Mouse (Mus musculus): ENCODE results near the gene Prune2. TPM values are rescaled to one million over a fixed set of nuclear protein-coding genes. Genes with fewer than 3 reads are reported as not detected.

Prune2 gene
- total RNA-seq, 1 experiment: 42.0 TPM

DNA sequence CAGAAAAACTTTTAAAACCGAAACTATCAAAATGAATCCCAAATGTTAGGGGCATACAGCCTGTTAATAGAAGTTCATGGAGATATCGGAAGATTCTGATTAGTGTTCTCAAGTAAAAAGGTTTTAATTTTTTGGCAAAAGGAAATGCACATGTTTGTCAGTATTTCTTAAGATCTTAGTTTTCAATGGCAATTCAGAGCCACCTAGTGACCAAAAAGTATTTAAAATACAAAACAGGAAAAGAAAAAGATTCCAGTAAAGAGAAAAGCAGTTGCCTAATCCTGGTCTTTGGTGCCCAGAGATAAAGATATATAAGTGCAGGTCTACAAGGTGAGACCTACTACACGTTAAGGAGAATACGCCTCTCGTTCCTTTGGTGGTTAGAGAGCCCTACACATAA lies 115.3 kb downstream of the Prune2 start:
- in situ Hi-C loops (cut with MboI; ENCODE audit: low sequenced_read_pairs in 2 of 2, unreplicated experiment in 2 of 2): no loop called here
- Histone ChIP-seq H3K36me3 (ENCODE audit: control insufficient read depth, insufficient read depth, low read length, poor library complexity, severe bottlenecking) (no peaks in the 10 kb centered on the region), H3K9ac (ENCODE audit: insufficient read depth, low read depth, low read length, poor library complexity, severe bottlenecking) (no peak overlapping the region), H3K4me1 (ENCODE audit: control insufficient read depth in 2 of 2, insufficient read depth in 2 of 2, low read length in 2 of 2, poor library complexity in 1 of 2) (no peaks in the 10 kb centered on the region), H3K9me3 (ENCODE audit: control insufficient read depth, insufficient read depth, low read depth, low read length) (no peaks in the 10 kb centered on the region), H3K27ac (ENCODE audit: insufficient read depth, low read depth, low read length, poor library complexity, severe bottlenecking) (no peak overlapping the region), H3K4me3 (ENCODE audit: insufficient read depth in 1 of 2, low read depth in 1 of 2, low read length in 2 of 2, poor library complexity in 1 of 2, severe bottlenecking in 1 of 2) (no peak overlapping the region)
- no peak for TF ChIP-seq HCFC1 (IDR thresholded peaks at IDR 0.05; ENCODE audit: borderline replicate concordance, insufficient read depth, low read length)
- no peak for TF ChIP-seq ZC3H11A (IDR thresholded peaks at IDR 0.05; ENCODE audit: borderline replicate concordance, low read depth, low read length)
- no peak for TF ChIP-seq CHD2 (IDR thresholded peaks at IDR 0.05; ENCODE audit: low read depth, low read length)
- TF ChIP-seq MAFK (IDR thresholded peaks at IDR 0.05; ENCODE audit: insufficient read depth, low read depth, low read length): no peak
- TF ChIP-seq ZNF384 (IDR thresholded peaks at IDR 0.05; ENCODE audit: low read depth, low read length): no peak
- DNase-seq (ENCODE audit: low read depth, low spot score): no peak

DNA sequence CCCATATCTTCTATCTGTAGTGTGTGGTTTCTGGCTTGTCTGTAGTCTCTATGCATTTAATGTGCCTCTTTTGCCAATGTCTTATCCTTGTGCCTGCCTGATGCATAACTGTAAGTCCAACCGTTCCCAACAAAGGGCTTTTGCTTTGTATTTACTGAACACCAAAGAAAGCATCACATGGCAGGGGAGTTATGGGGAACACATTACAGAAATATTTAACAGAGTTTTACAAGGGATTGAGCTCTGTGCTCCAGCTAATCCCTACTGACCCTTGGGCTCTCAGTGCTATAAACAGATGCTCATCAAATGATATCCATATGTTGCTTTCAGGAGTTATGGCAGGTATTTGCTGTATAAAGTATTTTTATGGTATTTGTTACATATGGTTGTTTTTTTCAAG lies 116.3 kb downstream of the Prune2 start:
- no peak for DNase-seq (ENCODE audit: low read depth, low spot score)
- Histone ChIP-seq H3K27ac (ENCODE audit: insufficient read depth, low read depth, low read length, poor library complexity, severe bottlenecking) (no peak overlapping the region), H3K4me3 (ENCODE audit: insufficient read depth in 1 of 2, low read depth in 1 of 2, low read length in 2 of 2, poor library complexity in 1 of 2, severe bottlenecking in 1 of 2) (no peak overlapping the region), H3K9ac (ENCODE audit: insufficient read depth, low read depth, low read length, poor library complexity, severe bottlenecking) (no peak overlapping the region), H3K36me3 (ENCODE audit: control insufficient read depth, insufficient read depth, low read length, poor library complexity, severe bottlenecking) (no peaks in the 10 kb centered on the region), H3K4me1 (ENCODE audit: control insufficient read depth in 2 of 2, insufficient read depth in 2 of 2, low read length in 2 of 2, poor library complexity in 1 of 2) (no peaks in the 10 kb centered on the region; a peak in 1 of 4 replicates), H3K9me3 (ENCODE audit: control insufficient read depth, insufficient read depth, low read depth, low read length) (no peaks in the 10 kb centered on the region)
- no peak for TF ChIP-seq CHD2 (IDR thresholded peaks at IDR 0.05; ENCODE audit: low read depth, low read length)
- no peak for TF ChIP-seq ZNF384 (IDR thresholded peaks at IDR 0.05; ENCODE audit: low read depth, low read length)
- TF ChIP-seq ZC3H11A (IDR thresholded peaks at IDR 0.05; ENCODE audit: borderline replicate concordance, low read depth, low read length): no peak
- no peak for TF ChIP-seq HCFC1 (IDR thresholded peaks at IDR 0.05; ENCODE audit: borderline replicate concordance, insufficient read depth, low read length)
- TF ChIP-seq MAFK (IDR thresholded peaks at IDR 0.05; ENCODE audit: insufficient read depth, low read depth, low read length): no peak
- in situ Hi-C loops (cut with MboI; ENCODE audit: low sequenced_read_pairs in 2 of 2, unreplicated experiment in 2 of 2): no loop called here

DNA sequence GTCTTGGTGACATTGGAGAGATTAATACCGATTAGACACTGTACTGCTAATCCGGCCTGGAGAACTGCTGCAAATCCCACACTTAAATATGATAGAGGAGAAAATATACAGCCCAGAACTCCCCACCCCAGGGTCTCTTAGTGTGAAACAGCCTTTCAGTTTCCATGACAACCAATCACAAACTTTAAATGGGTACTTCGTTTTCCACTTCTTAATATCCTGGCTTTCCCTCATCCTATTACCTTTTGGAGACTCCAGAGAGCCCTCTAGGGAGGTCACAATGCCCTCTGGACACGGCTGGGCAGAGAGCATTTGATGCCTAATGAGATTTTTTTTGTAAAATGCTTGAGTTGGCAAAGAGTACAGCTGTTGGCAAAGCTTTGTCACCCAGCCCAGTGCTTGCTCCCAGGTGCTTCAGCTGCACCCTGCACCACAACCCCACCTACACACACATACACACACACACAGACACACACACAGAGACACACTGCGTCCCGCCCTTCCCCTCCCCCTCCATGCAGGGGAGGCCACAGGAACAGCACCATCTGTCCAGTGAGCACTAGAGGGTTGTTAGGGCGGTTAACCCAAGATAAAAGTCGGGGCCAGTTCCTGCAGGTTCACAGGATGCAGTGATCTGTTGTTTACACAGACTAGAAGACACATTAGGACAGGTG lies 122.9 kb downstream of the Prune2 start:
- TF ChIP-seq HCFC1 (IDR thresholded peaks at IDR 0.05; ENCODE audit: borderline replicate concordance, insufficient read depth, low read length) (no peak), ZNF384 (IDR thresholded peaks at IDR 0.05; ENCODE audit: low read depth, low read length) (no peak), ZC3H11A (IDR thresholded peaks at IDR 0.05; ENCODE audit: borderline replicate concordance, low read depth, low read length) (no peak), CHD2 (IDR thresholded peaks at IDR 0.05; ENCODE audit: low read depth, low read length) (no peak), MAFK (IDR thresholded peaks at IDR 0.05; ENCODE audit: insufficient read depth, low read depth, low read length) (no peak)
- Histone ChIP-seq H3K9ac (ENCODE audit: insufficient read depth, low read depth, low read length, poor library complexity, severe bottlenecking) (no peak overlapping the region), H3K4me1 (ENCODE audit: control insufficient read depth in 2 of 2, insufficient read depth in 2 of 2, low read length in 2 of 2, poor library complexity in 1 of 2) (peaks cover 0 to 3% of the 10 kb centered on the region in 2 experiments; a peak in 2 of 4 replicates), H3K27ac (ENCODE audit: insufficient read depth, low read depth, low read length, poor library complexity, severe bottlenecking) (no peak overlapping the region), H3K36me3 (ENCODE audit: control insufficient read depth, insufficient read depth, low read length, poor library complexity, severe bottlenecking) (no peaks in the 10 kb centered on the region), H3K4me3 (ENCODE audit: insufficient read depth in 1 of 2, low read depth in 1 of 2, low read length in 2 of 2, poor library complexity in 1 of 2, severe bottlenecking in 1 of 2) (no peak overlapping the region), H3K9me3 (ENCODE audit: control insufficient read depth, insufficient read depth, low read depth, low read length) (no peaks in the 10 kb centered on the region)
- DNase-seq (ENCODE audit: low read depth, low spot score): no peak
- in situ Hi-C loops (cut with MboI; ENCODE audit: low sequenced_read_pairs in 2 of 2, unreplicated experiment in 2 of 2): no loop called here

- Histone ChIP-seq H3K4me3 (ENCODE audit: insufficient read depth in 1 of 2, low read depth in 1 of 2, low read length in 2 of 2, poor library complexity in 1 of 2, severe bottlenecking in 1 of 2) (no peak overlapping the region), H3K27ac (ENCODE audit: insufficient read depth, low read depth, low read length, poor library complexity, severe bottlenecking) (no peak overlapping the region), H3K4me1 (ENCODE audit: control insufficient read depth in 2 of 2, insufficient read depth in 2 of 2, low read length in 2 of 2, poor library complexity in 1 of 2) (peaks cover 0 to 3% of the 10 kb centered on the region in 2 experiments; a peak in 2 of 4 replicates), H3K9me3 (ENCODE audit: control insufficient read depth, insufficient read depth, low read depth, low read length) (no peaks in the 10 kb centered on the region), H3K9ac (ENCODE audit: insufficient read depth, low read depth, low read length, poor library complexity, severe bottlenecking) (no peak overlapping the region), H3K36me3 (ENCODE audit: control insufficient read depth, insufficient read depth, low read length, poor library complexity, severe bottlenecking) (no peaks in the 10 kb centered on the region)
- DNase-seq (ENCODE audit: low read depth, low spot score): no peak
- TF ChIP-seq ZNF384 (IDR thresholded peaks at IDR 0.05; ENCODE audit: low read depth, low read length) (no peak), ZC3H11A (IDR thresholded peaks at IDR 0.05; ENCODE audit: borderline replicate concordance, low read depth, low read length) (no peak), CHD2 (IDR thresholded peaks at IDR 0.05; ENCODE audit: low read depth, low read length) (no peak), MAFK (IDR thresholded peaks at IDR 0.05; ENCODE audit: insufficient read depth, low read depth, low read length) (no peak), HCFC1 (IDR thresholded peaks at IDR 0.05; ENCODE audit: borderline replicate concordance, insufficient read depth, low read length) (no peak)
- in situ Hi-C loops (cut with MboI; ENCODE audit: low sequenced_read_pairs in 2 of 2, unreplicated experiment in 2 of 2): no loop called here
These were observed 125.5 kb downstream of the Prune2 start for GRCm38 (mm10) chr19:17081382-17081781.

All from ES-E14 (cell line).